Mouse (Mus musculus) kidney, adult 2 months (tissue): ENCODE data around the gene Adamts20.

ENCODE experiments used
- CTCF ChIP-seq: fragments of 200-500 bp; conservative IDR thresholded peaks from 2 replicates; pipeline ENCODE4 v1.5.1; 2011; ENCODE audit warnings: low read depth, mild to moderate bottlenecking, control low read depth, low read length, moderate library complexity, mixed read lengths; ENCODE audit not compliant: insufficient read depth, insufficient read length
- POLR2A ChIP-seq: fragments of 200-500 bp; IDR thresholded peaks from one replicate; pipeline ENCODE4 v1.6.1; 2011; ENCODE audit warnings: low read depth, low read length, control low read depth

GRCm38 (mm10) chr15:94420526-94420925, 44.7 kb downstream of the Adamts20 start:
- TF ChIP-seq CTCF = no peak
- no peak for TF ChIP-seq POLR2A
